Mouse (Mus musculus) lung, embryonic 14.5 days (tissue): ENCODE results near the gene Plac1. TPM values are rescaled to one million over a fixed set of nuclear protein-coding genes. Genes with fewer than 3 reads are reported as not detected.
"Not testable (repeated sequence)": the region's sequence is repeated elsewhere in the genome, so short reads cannot be mapped to it uniquely, and the experiment has no call there.

Source experiments
- ATAC-seq: fragments of 200-750 bp; cut with Nextera tagmentation; 2 replicates; pipeline ENCODE4 v1.8.0; 2017; ENCODE audit warnings: mild to moderate bottlenecking, moderate TSS enrichment, moderate library complexity; ENCODE audit not compliant: insufficient read depth
- DNase-seq: peaks from one replicate; pipeline ENCODE4 v3.0.0-alpha.2; 2015
- H3K27ac ChIP-seq: fragments of 300-500 bp; sonication (generic); 2 replicates; pipeline ENCODE4 v1.5.1; 2014; ENCODE audit warnings: low read depth, mild to moderate bottlenecking, moderate library complexity
- H3K27me3 ChIP-seq: fragments of 300-500 bp; sonication (generic); 2 replicates; pipeline ENCODE4 v1.6.1; 2014; ENCODE audit warnings: low read length, control low read depth; ENCODE audit not compliant: insufficient read depth
- H3K36me3 ChIP-seq: fragments of 300-500 bp; sonication (generic); 2 replicates; pipeline ENCODE4 v1.6.1; 2014; ENCODE audit warnings: control low read depth; ENCODE audit not compliant: insufficient read depth
- H3K4me1 ChIP-seq: fragments of 300-500 bp; sonication (generic); 2 replicates; pipeline ENCODE4 v1.6.1; 2014; ENCODE audit warnings: antibody characterized with exemption, control low read depth; ENCODE audit not compliant: insufficient read depth
- H3K4me2 ChIP-seq: fragments of 300-500 bp; sonication (generic); 2 replicates; pipeline ENCODE4 v1.6.1; 2014; ENCODE audit warnings: mild to moderate bottlenecking
- H3K4me3 ChIP-seq: fragments of 300-500 bp; sonication (generic); 2 replicates; pipeline ENCODE4 v1.5.1; 2014; ENCODE audit warnings: low read depth, low read length
- H3K9ac ChIP-seq: fragments of 300-500 bp; sonication (generic); 2 replicates; pipeline ENCODE4 v1.6.1; 2014
- H3K9me3 ChIP-seq: fragments of 300-500 bp; sonication (generic); 2 replicates; pipeline ENCODE4 v1.6.1; 2016; ENCODE audit warnings: low read depth, low read length, control low read depth
- CTCF ChIP-seq: IDR thresholded peaks from 2 replicates; pipeline ENCODE4 v1.5.1; 2016; ENCODE audit warnings: antibody characterized with exemption, low read depth
- WGBS: fragments of 180-500 bp; shearing (Covaris S2); extraction: QIAGEN DNeasy Blood & Tissue Kit; methylation state at CpG from one replicate; pipeline ENCODE4 v1.1.7; 2014; 5-methylcytosine and 5-hydroxymethylcytosine counted together
- microRNA counts: library from miRNA; unstranded; fragments of <30 nt; microRNA quantifications from one replicate; lab custom pipeline; 2016
- microRNA-seq: library from miRNA; unstranded; fragments of <30 nt; microRNA quantifications from one replicate; pipeline ENCODE4, GENCODE M21; 2016; ENCODE audit warnings: borderline number of aligned reads
- polyA plus RNA-seq: library from polyadenylated mRNA; unstranded; fragments of >200 nt; fragmentation: Nextera tagmentation; extraction: Ambion mirVana; gene quantifications from 2 replicates; pipeline ENCODE4 v1.2.1, GENCODE M21; 2014

The Plac1 gene
- polyA plus RNA-seq, 1 experiment from 2014 or later = 9.4 TPM

DNA sequence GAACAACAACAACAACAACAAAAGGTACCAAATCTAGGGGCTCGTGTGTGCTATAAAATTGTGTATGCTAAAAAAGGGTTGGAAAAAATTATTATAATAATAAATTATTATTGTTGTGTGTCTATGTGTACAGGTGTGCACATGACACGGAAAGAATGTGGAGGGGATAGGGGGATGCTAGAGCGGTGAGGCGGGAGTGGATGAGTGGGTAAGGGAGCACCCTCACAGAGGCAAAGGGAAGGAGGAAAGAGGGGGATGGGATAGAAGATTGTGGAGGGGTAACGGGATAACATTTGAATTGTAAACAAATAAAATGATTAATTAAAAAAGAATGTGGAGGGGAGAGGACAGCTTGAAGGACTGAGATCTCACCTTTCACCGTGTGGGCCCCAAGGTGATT lies 199.8 kb downstream of the Plac1 start:
- WGBS = 67% methylated on average over 6 of the region's 6 CpGs
- Histone ChIP-seq H3K4me1 (0 out of 2 replicates have a peak, but pooled peaks cover 3% of the 10 kb centered on the region), H3K27ac (no peak overlapping the region; the same call in 1 of the 2 replicates), H3K36me3 (no peaks in the 10 kb centered on the region), H3K9ac (no peak overlapping the region), H3K4me2 (no peak overlapping the region), H3K4me3 (no peak overlapping the region), H3K9me3 (no peaks in the 10 kb centered on the region), H3K27me3 (no peaks in the 10 kb centered on the region)
- DNase-seq (no peak), ATAC-seq (no peak)
- TF ChIP-seq CTCF = no peak

DNA sequence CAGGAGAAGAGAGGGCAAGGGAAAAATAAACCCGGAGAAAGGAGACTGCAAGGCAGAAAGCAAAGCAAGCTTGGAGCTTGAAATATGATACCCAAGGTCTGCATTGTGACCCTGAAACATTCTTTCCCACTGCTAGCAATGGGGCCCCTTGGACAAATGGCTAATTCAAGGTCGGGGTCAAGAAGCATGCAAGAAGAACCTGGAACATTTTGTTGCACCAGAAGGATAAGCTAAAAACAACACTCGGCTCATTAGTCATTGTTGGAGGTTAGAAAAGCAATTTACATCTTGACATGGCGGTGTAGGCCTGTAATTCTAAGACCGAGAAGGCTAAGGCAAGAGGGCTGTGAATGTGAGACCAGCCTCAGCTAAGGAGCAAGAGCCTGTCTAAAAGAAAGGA lies 200.3 kb downstream of the Plac1 start:
- H3K4me2 ChIP-seq = no peak overlapping the region
- 32% methylated on average over 5 of the region's 5 CpGs for WGBS

DNA sequence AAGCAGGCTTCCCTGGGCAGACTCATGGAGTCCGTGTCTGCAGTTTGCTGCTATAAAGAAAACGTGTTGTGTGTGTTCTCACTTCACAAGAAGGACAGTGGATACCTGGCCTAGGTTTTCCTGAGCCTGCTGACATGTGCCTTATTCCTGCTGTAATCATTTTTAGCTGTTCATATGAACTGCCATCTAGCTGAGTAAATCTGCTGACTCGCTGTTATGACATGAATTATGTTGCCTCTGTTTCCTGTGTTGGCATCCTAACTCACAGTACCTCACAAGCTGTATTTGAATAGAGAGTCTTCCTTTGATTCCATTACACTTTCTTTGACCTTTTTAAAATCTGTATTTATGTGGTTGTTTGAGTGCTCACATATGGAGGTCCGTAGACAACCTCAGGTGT lies 201.7 kb downstream of the Plac1 start:
- Histone ChIP-seq H3K27me3 (no peaks in the 10 kb centered on the region), H3K36me3 (no peaks in the 10 kb centered on the region), H3K9me3 (no peaks in the 10 kb centered on the region), H3K9ac (no peak overlapping the region), H3K4me2 (no peak overlapping the region), H3K4me1 (0 out of 2 replicates have a peak, but pooled peaks cover 3% of the 10 kb centered on the region), H3K4me3 (no peak overlapping the region), H3K27ac (no peak overlapping the region)
- DNase-seq (no peak), ATAC-seq (no peak)
- 75% methylated on average over 4 of the region's 4 CpGs for WGBS
- no peak for TF ChIP-seq CTCF

More for the DNA sequence above, 200.3 kb downstream of the Plac1 start:
- DNase-seq = peak; percentile 59
- no peak for TF ChIP-seq CTCF
- Histone ChIP-seq H3K4me1 (0 out of 2 replicates have a peak, but pooled peaks cover 3% of the 10 kb centered on the region), H3K27me3 (no peaks in the 10 kb centered on the region), H3K9me3 (no peaks in the 10 kb centered on the region), H3K4me3 (no peak overlapping the region), H3K9ac (no peak overlapping the region), H3K27ac (no peak overlapping the region; the same call in 1 of the 2 replicates), H3K36me3 (no peaks in the 10 kb centered on the region)
- ATAC-seq = no peak

DNA sequence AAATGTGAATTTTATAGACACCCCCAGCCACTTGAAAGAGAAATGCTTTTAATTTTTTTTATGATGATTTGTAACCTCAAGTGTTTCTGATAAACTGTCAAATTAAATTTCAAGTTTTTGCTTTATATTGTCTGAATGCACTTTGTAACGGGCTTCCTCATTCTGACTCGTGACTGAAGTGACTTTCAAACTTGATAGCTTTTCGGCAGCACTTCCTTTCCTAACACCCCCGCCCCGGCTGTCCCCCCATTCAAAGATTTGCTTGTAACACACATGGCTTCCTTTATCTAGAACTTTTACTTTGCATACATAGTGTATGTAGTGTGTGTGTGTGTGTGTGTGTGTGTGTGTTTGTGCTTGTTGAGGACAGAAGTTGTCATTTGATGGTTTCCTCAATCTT lies 210.4 kb downstream of the Plac1 start:
- Histone ChIP-seq H3K27me3 (no peaks in the 10 kb centered on the region), H3K4me3 (no peak overlapping the region), H3K27ac (no peak overlapping the region), H3K9ac (no peak overlapping the region), H3K4me1 (no peaks in the 10 kb centered on the region), H3K9me3 (no peaks in the 10 kb centered on the region), H3K4me2 (no peak overlapping the region), H3K36me3 (no peaks in the 10 kb centered on the region)
- no peak for TF ChIP-seq CTCF
- DNase-seq (no peak), ATAC-seq (no peak)
- 40% methylated on average over 5 of the region's 5 CpGs for WGBS

DNA sequence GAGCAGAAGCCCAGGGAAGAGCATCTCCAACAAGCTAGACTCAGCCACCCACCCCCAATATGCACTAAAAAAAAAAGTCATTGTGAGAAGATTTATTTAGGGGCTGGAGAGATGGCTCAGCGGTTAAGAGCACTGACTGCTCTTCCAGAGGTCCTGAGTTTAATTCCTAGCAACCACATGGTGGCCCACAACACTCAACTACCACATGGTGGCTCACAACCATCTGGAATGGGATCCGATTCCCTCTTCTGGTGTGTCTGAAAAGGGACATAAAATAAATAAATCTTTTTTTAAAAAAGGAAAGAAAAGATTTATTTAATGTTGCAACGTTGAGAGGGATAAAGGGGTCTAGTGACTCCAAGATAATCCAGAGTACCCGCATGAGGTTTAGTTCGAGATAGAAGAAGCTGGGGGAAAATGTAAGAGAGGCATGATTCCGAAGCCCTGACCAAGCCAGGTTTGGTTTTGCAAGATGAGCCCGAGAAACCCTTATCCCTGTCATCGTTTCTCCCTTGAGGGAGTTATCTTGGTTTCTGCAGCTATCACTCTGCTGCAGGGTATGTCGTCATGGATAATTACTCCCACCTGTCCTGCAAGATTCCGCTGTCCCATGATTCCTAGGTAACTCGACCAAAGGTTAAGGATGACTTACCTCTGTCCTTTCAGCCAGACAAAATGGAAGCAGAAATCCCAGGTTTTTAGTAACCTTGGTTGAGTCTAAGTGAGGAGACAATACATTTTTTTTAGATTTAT lies 214.3 kb downstream of the Plac1 start:
- ATAC-seq = peak; percentile 41; the same call in 1 of the 2 replicates

DNA sequence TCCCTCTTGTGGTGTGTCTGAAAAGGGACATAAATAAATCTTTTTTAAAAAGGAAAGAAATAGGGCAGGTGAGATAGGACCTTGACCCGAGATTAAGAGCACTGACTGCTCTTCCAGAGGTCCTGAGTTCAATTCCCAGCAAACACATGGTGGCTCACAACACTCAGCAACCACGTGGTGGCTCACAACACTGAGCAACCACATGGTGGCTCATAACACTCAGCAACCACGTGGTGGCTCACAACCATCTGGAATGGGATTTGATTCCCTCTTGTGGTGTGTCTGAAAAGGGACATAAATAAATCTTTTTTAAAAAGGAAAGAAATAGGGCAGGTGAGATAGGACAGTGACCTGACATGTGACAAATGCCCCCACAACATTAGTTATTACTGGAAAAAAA lies 215.6 kb downstream of the Plac1 start:
- not testable (repeated sequence) for H3K9ac ChIP-seq, H3K4me1 ChIP-seq, H3K27ac ChIP-seq, H3K9me3 ChIP-seq, H3K27me3 ChIP-seq, H3K4me2 ChIP-seq, H3K36me3 ChIP-seq, H3K4me3 ChIP-seq
- WGBS = 18% methylated on average over 3 of the region's 3 CpGs
- DNase-seq = peak; percentile 68
- TF ChIP-seq CTCF = peak; percentile 67
- peak; percentile 68; the same call in 1 of the 2 replicates for ATAC-seq

More for the DNA sequence above, 214.3 kb downstream of the Plac1 start:
- H3K27ac ChIP-seq = no peak overlapping the region
- H3K4me2 ChIP-seq = no peak overlapping the region
- no peaks in the 10 kb centered on the region for H3K9me3 ChIP-seq
- no peaks in the 10 kb centered on the region for H3K27me3 ChIP-seq
- H3K4me3 ChIP-seq = no peak overlapping the region
- TF ChIP-seq CTCF = peak; percentile 44; the same call in 1 of the 2 replicates
- DNase-seq = peak; percentile 70
- H3K9ac ChIP-seq = no peak overlapping the region
- no peaks in the 10 kb centered on the region for H3K4me1 ChIP-seq
- WGBS = 43% methylated on average over 11 of the region's 11 CpGs
- peaks cover 3% of the 10 kb centered on the region; the same call in 1 of the 2 replicates for H3K36me3 ChIP-seq

DNA sequence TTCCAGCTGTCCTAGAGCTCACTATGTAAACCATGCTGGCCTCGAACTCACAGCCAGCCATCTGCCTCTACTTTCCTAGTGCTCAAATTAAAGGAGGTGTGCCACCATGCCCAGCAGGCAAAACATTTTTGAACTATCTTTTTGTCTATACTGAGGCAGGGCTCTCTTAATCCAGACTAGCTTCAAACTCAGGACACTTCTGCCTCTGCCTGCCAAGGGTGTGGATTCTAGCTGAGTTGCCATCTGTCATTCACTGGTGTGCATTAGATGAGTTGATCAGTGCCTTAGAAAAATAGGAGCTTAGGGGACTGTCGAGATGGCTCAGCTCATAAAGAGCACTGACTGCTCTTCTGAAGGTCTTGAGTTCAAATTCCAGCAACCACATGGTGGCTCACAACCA lies 216.9 kb downstream of the Plac1 start:
- no peak for ATAC-seq
- H3K4me2 ChIP-seq = no peak overlapping the region
- no peak overlapping the region for H3K27ac ChIP-seq
- H3K9me3 ChIP-seq = no peaks in the 10 kb centered on the region
- WGBS = 76% methylated on average over 2 of the region's 2 CpGs
- H3K36me3 ChIP-seq = peaks cover 3% of the 10 kb centered on the region; the same call in 1 of the 2 replicates
- DNase-seq = no peak
- no peaks in the 10 kb centered on the region for H3K4me1 ChIP-seq
- H3K4me3 ChIP-seq = no peak overlapping the region
- TF ChIP-seq CTCF = no peak
- H3K9ac ChIP-seq = no peak overlapping the region
- no peaks in the 10 kb centered on the region for H3K27me3 ChIP-seq

MicroRNA genes within 50 kb of the gene (microRNA counts, 519-probe panel; counts per million panel counts)
- microRNA mmu-miR-322 (lab: Ali Mortazavi, UCI) (4,524 counts per million, percentile 93 among the panel's probes with 10 or more counts), microRNA mmu-miR-351 (lab: Ali Mortazavi, UCI) (3,625 counts per million, percentile 75 among the panel's probes with 10 or more counts), microRNA mmu-miR-450a-3p (lab: Ali Mortazavi, UCI) (30.5 counts per million), microRNA mmu-miR-450a-5p (lab: Ali Mortazavi, UCI) (4,372 counts per million, percentile 91 among the panel's probes with 10 or more counts), microRNA mmu-miR-450b-3p (lab: Ali Mortazavi, UCI) (2,696 counts per million, percentile 50 among the panel's probes with 10 or more counts), microRNA mmu-miR-450b-5p (lab: Ali Mortazavi, UCI) (30.5 counts per million), microRNA mmu-miR-503 (lab: Ali Mortazavi, UCI) (2,605 counts per million, percentile 48 among the panel's probes with 10 or more counts), microRNA mmu-miR-542-3p (lab: Ali Mortazavi, UCI) (2,452 counts per million, percentile 42 among the panel's probes with 10 or more counts), microRNA mmu-miR-542-5p (lab: Ali Mortazavi, UCI) (3,016 counts per million, percentile 57 among the panel's probes with 10 or more counts)

Small RNAs within 50 kb of the gene (microRNA-seq; reads per million reads assigned to microRNA genes)
- gene Mir322 (61,768 reads per million, percentile 99 among the genes with 10 or more reads in this experiment), gene Mir351 (9,849 reads per million, percentile 94 among the genes with 10 or more reads in this experiment), gene Mir450-1 (50.1 reads per million, percentile 41 among the genes with 10 or more reads in this experiment), gene Mir450-2 (26.1 reads per million, percentile 35 among the genes with 10 or more reads in this experiment), gene Mir450b (406 reads per million, percentile 64 among the genes with 10 or more reads in this experiment), gene Mir503 (2,408 reads per million, percentile 81 among the genes with 10 or more reads in this experiment), gene Mir542 (1,286 reads per million, percentile 74 among the genes with 10 or more reads in this experiment)

Other genes starting within 250 kb of the Plac1 start
- gene Fam122b, start 29.7 kb upstream of the Plac1 start, polyA plus RNA-seq = 15.9 and 16.1 TPM in 2 replicates
- not detected in 2 replicates for gene Fam122c, start 33.3 kb upstream of the Plac1 start, polyA plus RNA-seq
- 40.4 and 46.9 TPM in 2 replicates for gene Mospd1, start 130.4 kb upstream of the Plac1 start, polyA plus RNA-seq
- not detected in 2 replicates for gene Etd, start 194.8 kb upstream of the Plac1 start, polyA plus RNA-seq